Mouse (Mus musculus) lung, adult 2 months (tissue): ENCODE measurements around the gene Nr1d2.

Experiments
- CTCF ChIP-seq: fragments of 200-500 bp; IDR thresholded peaks from 2 replicates; pipeline ENCODE4 v1.5.1; 2011; ENCODE audit warnings: mild to moderate bottlenecking, low read length, control low read depth; ENCODE audit not compliant: insufficient read depth
- POLR2A ChIP-seq: fragments of 200-500 bp; IDR thresholded peaks from 2 replicates; pipeline ENCODE4 v1.6.1; 2011; ENCODE audit warnings: low read depth, mild to moderate bottlenecking, control low read depth, low read length, borderline replicate concordance; ENCODE audit errors: extremely low read depth

DNA sequence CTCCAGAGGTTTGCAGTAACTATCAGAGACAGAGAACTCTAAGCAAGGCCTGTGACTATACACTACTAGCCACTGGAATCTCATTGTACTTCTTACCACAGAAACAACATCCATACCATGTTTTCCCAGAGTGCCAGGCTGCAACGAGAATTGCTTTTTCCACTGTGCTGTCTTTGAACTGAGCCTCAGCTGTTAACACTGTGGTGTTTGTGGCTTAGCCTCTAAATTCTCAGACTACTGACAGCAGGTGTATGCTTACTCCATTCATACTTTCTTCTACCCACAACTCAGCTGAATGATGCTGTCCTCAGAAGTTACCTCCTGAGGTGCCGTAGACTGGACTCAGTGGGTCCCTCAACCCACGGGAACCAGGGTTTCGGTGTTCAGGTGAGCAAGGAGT lies 2.9 kb upstream of the Nr1d2 start:
- TF ChIP-seq CTCF (no peak), POLR2A (no peak)
